Mouse (Mus musculus) layer of hippocampus, postnatal 14 days (tissue): Measurements from ENCODE around the gene Gcnt3. TPM values are rescaled to one million over a fixed set of nuclear protein-coding genes. Genes with fewer than 3 reads are reported as not detected.

Source experiments
- DNase-seq, 2 experiments: peaks; one replicate each; pipeline ENCODE4 v3.0.0; 2021 to 2022; ENCODE audit warnings: low spot score in 2 of 2, mixed read lengths in 1 of 2
- long read RNA-seq, 2 experiments: library from polyadenylated mRNA; stranded (forward); transcript quantifications; one replicate each; pipeline ENCODE4 v2.0.0; 2021
- total RNA-seq, 2 experiments: library from RNA; stranded (reverse); gene quantifications; 2 replicates each; pipeline ENCODE4 v1.2.3; 2021

The Gcnt3 gene
- total RNA-seq, result not detected
- long read RNA-seq, experiment 1, result 0 reads
- long read RNA-seq, experiment 2, result 0 reads

- no peak for DNase-seq
These were observed at the start of gene Gcnt3 for GRCm38 (mm10) chr9:70037988-70038387. TSS of gene Gcnt3 (minus strand) at chr9:70038088.

- no peak for DNase-seq
These were observed 49.5 kb upstream of the Gcnt3 start for GRCm38 (mm10) chr9:70087379-70087778.

- no peak for DNase-seq
These were observed 48.2 kb upstream of the Gcnt3 start for GRCm38 (mm10) chr9:70086091-70086490.

GRCm38 (mm10) chr9:70084107-70084506 lies 46.2 kb upstream of the Gcnt3 start:
- DNase-seq, result peak; percentile 38 to 46

- no peak for DNase-seq
These were observed 44.7 kb upstream of the Gcnt3 start for GRCm38 (mm10) chr9:70082357-70083204.

- no peak for DNase-seq
These were observed 43.9 kb upstream of the Gcnt3 start for GRCm38 (mm10) chr9:70081767-70082166.

GRCm38 (mm10) chr9:70080976-70081375 lies 43.1 kb upstream of the Gcnt3 start:
- DNase-seq, result no peak

- DNase-seq, result no peak
These were observed 42.3 kb upstream of the Gcnt3 start for GRCm38 (mm10) chr9:70080027-70080800.

- DNase-seq, result no peak
These were observed 40.1 kb upstream of the Gcnt3 start for GRCm38 (mm10) chr9:70078034-70078433.

- DNase-seq, result no peak
These were observed 39.3 kb upstream of the Gcnt3 start for GRCm38 (mm10) chr9:70077170-70077569.

GRCm38 (mm10) chr9:70072387-70072786 lies 34.5 kb upstream of the Gcnt3 start:
- no peak for DNase-seq

GRCm38 (mm10) chr9:70069961-70070435 lies 32.1 kb upstream of the Gcnt3 start:
- DNase-seq, result no peak

- DNase-seq, result no peak
These were observed 29.6 kb upstream of the Gcnt3 start for GRCm38 (mm10) chr9:70067497-70067896.

- DNase-seq, result no peak
These were observed 24.1 kb upstream of the Gcnt3 start for GRCm38 (mm10) chr9:70062012-70062411.

GRCm38 (mm10) chr9:70053411-70053810 lies 15.5 kb upstream of the Gcnt3 start:
- DNase-seq, result no peak

GRCm38 (mm10) chr9:70052730-70053129 lies 14.8 kb upstream of the Gcnt3 start:
- DNase-seq, result no peak

GRCm38 (mm10) chr9:70049839-70050238 lies 12.0 kb upstream of the Gcnt3 start:
- no peak for DNase-seq

- no peak for DNase-seq
These were observed 11.5 kb upstream of the Gcnt3 start for GRCm38 (mm10) chr9:70049416-70049783.

- no peak for DNase-seq
These were observed 11.0 kb upstream of the Gcnt3 start for GRCm38 (mm10) chr9:70048751-70049415.

GRCm38 (mm10) chr9:70048280-70048679 lies 10.4 kb upstream of the Gcnt3 start:
- DNase-seq, result no peak

- no peak for DNase-seq
These were observed 10.0 kb upstream of the Gcnt3 start for GRCm38 (mm10) chr9:70047839-70048238.

GRCm38 (mm10) chr9:70046255-70046654 lies 8.4 kb upstream of the Gcnt3 start:
- DNase-seq, result no peak
